ENCODE assay signal across 17 mouse cellular contexts in genomic region chr7:53482150-53482837, GRCm38 (mm10).
DNase-seq lines count a peak whose midpoint lies in the region; ATAC-seq lines count a peak whose summit lies in the region.
"Had no signal": no experiment of that assay in that cellular context is flagged by ENCODE, and none has a peak within 500 bp of the region (broad histone marks: within the 10 kb centered on the region; RNA-seq: fewer than 3 reads in every experiment).

No protein-coding gene starts in this region.

- H3K4me2 ChIP-seq in forebrain, embryonic 15.5 days (replicated peaks): no peak overlapping the region
- no peak overlapping the region for H3K4me2 ChIP-seq in forebrain, embryonic 12.5 days
- H3K4me2 ChIP-seq in midbrain, embryonic 14.5 days (ENCODE audit: low read length): no peak overlapping the region
- H3K4me2 ChIP-seq in midbrain, embryonic 11.5 days: no peak overlapping the region
- no peak overlapping the region for H3K4me2 ChIP-seq in forebrain, embryonic 16.5 days (ENCODE audit: low read length)
- H3K4me2 ChIP-seq: embryonic facial prominence, embryonic 13.5 days; heart, embryonic 12.5 days; intestine, embryonic 15.5 days had no signal

- peaks cover 13% of the 10 kb centered on the region for H3K4me1 ChIP-seq in forebrain, embryonic 15.5 days
- no peaks in the 10 kb centered on the region for H3K4me1 ChIP-seq in forebrain, embryonic 12.5 days
- H3K4me1 ChIP-seq in midbrain, embryonic 14.5 days (ENCODE audit: control insufficient read depth, insufficient read depth, low read length): no peaks in the 10 kb centered on the region
- H3K4me1 ChIP-seq in midbrain, embryonic 11.5 days (ENCODE audit: control insufficient read depth, insufficient read depth, low read length): no peaks in the 10 kb centered on the region
- peaks cover 8% of the 10 kb centered on the region for H3K4me1 ChIP-seq in forebrain, embryonic 16.5 days (replicated peaks; ENCODE audit: control insufficient read depth, insufficient read depth, low read length)
- H3K4me1 ChIP-seq: embryonic facial prominence, embryonic 13.5 days; heart, embryonic 12.5 days; hindbrain, embryonic 10.5 days; intestine, embryonic 15.5 days had no signal

- H3K4me3 ChIP-seq in forebrain, embryonic 15.5 days: no peak overlapping the region
- H3K4me3 ChIP-seq in forebrain, embryonic 12.5 days (replicated peaks): no peak overlapping the region
- no peak overlapping the region for H3K4me3 ChIP-seq in midbrain, embryonic 14.5 days (replicated peaks; ENCODE audit: low read depth, low read length)
- no peak overlapping the region for H3K4me3 ChIP-seq in midbrain, embryonic 11.5 days (ENCODE audit: low read depth, low read length)
- no peak overlapping the region for H3K4me3 ChIP-seq in forebrain, embryonic 16.5 days (replicated peaks; ENCODE audit: low read length)
- H3K4me3 ChIP-seq: embryonic facial prominence, embryonic 13.5 days; heart, embryonic 12.5 days; hindbrain, embryonic 10.5 days; intestine, embryonic 15.5 days had no signal

- ATAC-seq in forebrain, embryonic 15.5 days (replicated peaks): peak; percentile 84
- ATAC-seq in forebrain, embryonic 12.5 days (ENCODE audit: low FRiP score): no peak
- no peak for ATAC-seq in midbrain, embryonic 14.5 days (ENCODE audit: low FRiP score, low TSS enrichment)
- ATAC-seq in midbrain, embryonic 11.5 days (ENCODE audit: low FRiP score): no peak
- peak; percentile 83 for ATAC-seq in forebrain, embryonic 16.5 days
- ATAC-seq in megakaryocyte progenitor cell, adult 5-6 weeks (replicated peaks; ENCODE audit: poor library complexity): no peak
- ATAC-seq: intestine, embryonic 15.5 days had no signal

- no peak overlapping the region for H3K9ac ChIP-seq in forebrain, embryonic 15.5 days (replicated peaks)
- H3K9ac ChIP-seq in forebrain, embryonic 12.5 days: no peak overlapping the region
- H3K9ac ChIP-seq in midbrain, embryonic 14.5 days (replicated peaks; ENCODE audit: low read length): no peak overlapping the region
- no peak overlapping the region for H3K9ac ChIP-seq in midbrain, embryonic 11.5 days (ENCODE audit: low read length)
- no peak overlapping the region for H3K9ac ChIP-seq in forebrain, embryonic 16.5 days (replicated peaks; ENCODE audit: low read depth, low read length)
- H3K9ac ChIP-seq: embryonic facial prominence, embryonic 13.5 days; heart, embryonic 12.5 days; intestine, embryonic 15.5 days had no signal

- no peaks in the 10 kb centered on the region for H3K27me3 ChIP-seq in forebrain, embryonic 15.5 days
- no peaks in the 10 kb centered on the region for H3K27me3 ChIP-seq in forebrain, embryonic 12.5 days
- H3K27me3 ChIP-seq in midbrain, embryonic 14.5 days (ENCODE audit: control insufficient read depth, insufficient read depth, low read length): no peaks in the 10 kb centered on the region
- no peaks in the 10 kb centered on the region for H3K27me3 ChIP-seq in midbrain, embryonic 11.5 days (ENCODE audit: control insufficient read depth, insufficient read depth, low read length)
- no peaks in the 10 kb centered on the region for H3K27me3 ChIP-seq in forebrain, embryonic 16.5 days (replicated peaks; ENCODE audit: control insufficient read depth, insufficient read depth, low read length)
- H3K27me3 ChIP-seq: embryonic facial prominence, embryonic 13.5 days; heart, embryonic 12.5 days; intestine, embryonic 15.5 days had no signal

- peak; percentile 36 for DNase-seq in midbrain, embryonic 14.5 days
- DNase-seq in midbrain, embryonic 11.5 days (ENCODE audit: low spot score, missing footprints): no peak
- DNase-seq: adrenal gland, adult 2 months; adrenal gland, postnatal 25 days; cerebellum, adult 11 months; cerebellum, adult 8-10 months; cerebellum, postnatal 36 days; gastrocnemius, postnatal 25 days; kidney, adult 18-20 months had no signal

- no peaks in the 10 kb centered on the region for H3K36me3 ChIP-seq in forebrain, embryonic 15.5 days
- H3K36me3 ChIP-seq in forebrain, embryonic 12.5 days (replicated peaks): no peaks in the 10 kb centered on the region
- no peaks in the 10 kb centered on the region for H3K36me3 ChIP-seq in midbrain, embryonic 14.5 days (ENCODE audit: control insufficient read depth, insufficient read depth, low read length)
- H3K36me3 ChIP-seq in midbrain, embryonic 11.5 days (ENCODE audit: control insufficient read depth, insufficient read depth, low read length): no peaks in the 10 kb centered on the region
- H3K36me3 ChIP-seq in forebrain, embryonic 16.5 days (ENCODE audit: control insufficient read depth, insufficient read depth): no peaks in the 10 kb centered on the region
- H3K36me3 ChIP-seq: embryonic facial prominence, embryonic 13.5 days; heart, embryonic 12.5 days; hindbrain, embryonic 10.5 days; intestine, embryonic 15.5 days had no signal

- no peaks in the 10 kb centered on the region for H3K9me3 ChIP-seq in forebrain, embryonic 15.5 days
- H3K9me3 ChIP-seq in forebrain, embryonic 12.5 days: no peaks in the 10 kb centered on the region
- H3K9me3 ChIP-seq in midbrain, embryonic 14.5 days (ENCODE audit: control insufficient read depth, low read length): no peaks in the 10 kb centered on the region
- H3K9me3 ChIP-seq in midbrain, embryonic 11.5 days (ENCODE audit: control insufficient read depth, low read length): no peaks in the 10 kb centered on the region
- no peaks in the 10 kb centered on the region for H3K9me3 ChIP-seq in forebrain, embryonic 16.5 days (ENCODE audit: control insufficient read depth, low read length)
- H3K9me3 ChIP-seq: embryonic facial prominence, embryonic 13.5 days; heart, embryonic 12.5 days; hindbrain, embryonic 10.5 days; intestine, embryonic 15.5 days had no signal

- WGBS in forebrain, embryonic 15.5 days: 45% methylated on average over 4 of the region's 4 CpGs
- 78% methylated on average over 4 of the region's 4 CpGs for WGBS in forebrain, embryonic 12.5 days
- WGBS in midbrain, embryonic 14.5 days: 75% methylated on average over 4 of the region's 4 CpGs
- 83% methylated on average over 4 of the region's 4 CpGs for whole genome bisulfite sequencing in midbrain, embryonic 11.5 days
- WGBS in forebrain, embryonic 16.5 days: 47% methylated on average over 4 of the region's 4 CpGs

- peak overlapping the region; percentile 37; the same call in 1 of the 2 replicates for H3K27ac ChIP-seq in forebrain, embryonic 15.5 days (replicated peaks)
- no peak overlapping the region for H3K27ac ChIP-seq in forebrain, embryonic 12.5 days
- H3K27ac ChIP-seq in midbrain, embryonic 14.5 days (replicated peaks; ENCODE audit: low read depth, low read length): no peak overlapping the region
- H3K27ac ChIP-seq in midbrain, embryonic 11.5 days (ENCODE audit: low read depth, low read length): no peak overlapping the region
- peak overlapping the region; percentile 33; the same call in 1 of the 2 replicates for H3K27ac ChIP-seq in forebrain, embryonic 16.5 days (ENCODE audit: low read length)
- H3K27ac ChIP-seq: embryonic facial prominence, embryonic 13.5 days; hindbrain, embryonic 10.5 days; intestine, embryonic 15.5 days had no signal

Comparison
In these comparisons a context has a peak if more than half of its experiments do, and no peak if none do; other contexts are left out.
1. ATAC-seq: peak in forebrain, embryonic 15.5 days (single experiment) and forebrain, embryonic 16.5 days (single experiment); none in forebrain, embryonic 12.5 days (single experiment), midbrain, embryonic 14.5 days (single experiment), midbrain, embryonic 11.5 days (single experiment) and megakaryocyte progenitor cell, adult 5-6 weeks (single experiment).
2. H3K27ac ChIP-seq: peak in forebrain, embryonic 15.5 days (single experiment) and forebrain, embryonic 16.5 days (single experiment); none in forebrain, embryonic 12.5 days (single experiment), midbrain, embryonic 14.5 days (single experiment) and midbrain, embryonic 11.5 days (single experiment).